Mouse (Mus musculus) ES-Bruce4 (cell line): ENCODE measurements around the gene Mblac2.

ENCODE experiments used
- EP300 ChIP-seq: IDR thresholded peaks from 2 replicates; pipeline ENCODE4 v1.6.1; 2011; ENCODE audit warnings: low read depth, low read length; ENCODE audit not compliant: insufficient read depth
- POLR2A ChIP-seq: IDR thresholded peaks from one replicate; pipeline ENCODE4 v1.8.1; 2011; ENCODE audit warnings: low read length; ENCODE audit not compliant: insufficient read depth

GRCm38 (mm10) chr13:81783405-81784342 lies 72.5 kb downstream of the Mblac2 start:
- no peak for TF ChIP-seq EP300
- no peak for TF ChIP-seq POLR2A
